Comparison of ENCODE assay signal across 8 mouse cellular contexts in genomic region chrX:159321342-159321741, GRCm38 (mm10). TPM values are rescaled to one million over a fixed set of nuclear protein-coding genes. Genes with fewer than 3 reads are reported as not detected.
DNase-seq lines count a peak whose midpoint lies in the region; ATAC-seq lines count a peak whose summit lies in the region.

No protein-coding gene starts in this region.

- DNase-seq in midbrain, embryonic 10.5 days (ENCODE audit: low spot score) = peak; percentile 55
- peak; percentile 24 for DNase-seq in c-Kit-negative CD71-positive TER-119-positive erythroid progenitor cells, embryonic 14.5 days (ENCODE audit: low read depth, low spot score)
- DNase-seq in forebrain, embryonic 14.5 days (ENCODE audit: low spot score) = peak; percentile 71
- DNase-seq in hindbrain, embryonic 14.5 days (ENCODE audit: low spot score) = peak; percentile 77
- peak; percentile 57 to 72 for DNase-seq in left cerebral cortex, postnatal 25 days (ENCODE audit: low spot score in 2 of 2)
- DNase-seq in ovary, postnatal 36 days (ENCODE audit: low spot score) = peak; percentile 41
- DNase-seq in thymus, postnatal 25 days = peak; percentile 37

- intact Hi-C loops in left cerebral cortex, postnatal 25 days (cut with DNase I) = no loop called here

- WGBS in midbrain, embryonic 10.5 days = 26% methylated on average over 8 of the region's 8 CpGs
- WGBS in midbrain, embryonic 15.5 days = 29% methylated on average over 8 of the region's 8 CpGs
- 33% methylated on average over 8 of the region's 8 CpGs for WGBS in forebrain, embryonic 14.5 days
- 28% methylated on average over 8 of the region's 8 CpGs for WGBS in hindbrain, embryonic 14.5 days

- no peak overlapping the region for H3K4me2 ChIP-seq in midbrain, embryonic 15.5 days
- no peak overlapping the region for H3K4me2 ChIP-seq in forebrain, embryonic 14.5 days (ENCODE audit: low read length)
- H3K4me2 ChIP-seq in hindbrain, embryonic 14.5 days (replicated peaks) = no peak overlapping the region

- peaks cover 2% of the 10 kb centered on the region; the same call in 1 of the 2 replicates for H3K27me3 ChIP-seq in midbrain, embryonic 10.5 days (ENCODE audit: low read depth, poor library complexity, severe bottlenecking)
- no peaks in the 10 kb centered on the region for H3K27me3 ChIP-seq in midbrain, embryonic 15.5 days (replicated peaks)
- no peaks in the 10 kb centered on the region for H3K27me3 ChIP-seq in forebrain, embryonic 14.5 days (replicated peaks; ENCODE audit: control insufficient read depth, insufficient read depth, low read length)
- H3K27me3 ChIP-seq in hindbrain, embryonic 14.5 days (ENCODE audit: control insufficient read depth, insufficient read depth, low read length) = no peaks in the 10 kb centered on the region

- no peaks in the 10 kb centered on the region for H3K9me3 ChIP-seq in midbrain, embryonic 10.5 days (replicated peaks)
- H3K9me3 ChIP-seq in midbrain, embryonic 15.5 days = no peaks in the 10 kb centered on the region
- no peaks in the 10 kb centered on the region for H3K9me3 ChIP-seq in forebrain, embryonic 14.5 days (replicated peaks; ENCODE audit: control insufficient read depth, low read length)
- no peaks in the 10 kb centered on the region for H3K9me3 ChIP-seq in hindbrain, embryonic 14.5 days (ENCODE audit: control insufficient read depth, low read length)

- no peak overlapping the region for H3K27ac ChIP-seq in midbrain, embryonic 10.5 days (replicated peaks)
- H3K27ac ChIP-seq in midbrain, embryonic 15.5 days = no peak overlapping the region
- no peak overlapping the region for H3K27ac ChIP-seq in forebrain, embryonic 14.5 days (ENCODE audit: low read depth, low read length)
- no peak overlapping the region for H3K27ac ChIP-seq in hindbrain, embryonic 14.5 days

- H3K9ac ChIP-seq in midbrain, embryonic 15.5 days = no peak overlapping the region
- no peak overlapping the region for H3K9ac ChIP-seq in forebrain, embryonic 14.5 days (ENCODE audit: low read length)
- H3K9ac ChIP-seq in hindbrain, embryonic 14.5 days = no peak overlapping the region

- no peak for ATAC-seq in midbrain, embryonic 15.5 days (replicated peaks)
- ATAC-seq in forebrain, embryonic 14.5 days = peak; percentile 48; the same call in 1 of the 2 replicates
- ATAC-seq in hindbrain, embryonic 14.5 days (ENCODE audit: low FRiP score) = no peak; the same call in 1 of the 2 replicates

- H3K4me1 ChIP-seq in midbrain, embryonic 10.5 days = no peaks in the 10 kb centered on the region
- H3K4me1 ChIP-seq in midbrain, embryonic 15.5 days = no peaks in the 10 kb centered on the region
- no peaks in the 10 kb centered on the region for H3K4me1 ChIP-seq in forebrain, embryonic 14.5 days (ENCODE audit: control insufficient read depth, insufficient read depth, low read length)
- H3K4me1 ChIP-seq in hindbrain, embryonic 14.5 days (replicated peaks; ENCODE audit: control insufficient read depth, insufficient read depth, low read length) = no peaks in the 10 kb centered on the region

- H3K4me3 ChIP-seq in midbrain, embryonic 10.5 days = no peak overlapping the region
- no peak overlapping the region for H3K4me3 ChIP-seq in midbrain, embryonic 15.5 days
- no peak overlapping the region for H3K4me3 ChIP-seq in forebrain, embryonic 14.5 days (ENCODE audit: low read depth, low read length)
- H3K4me3 ChIP-seq in hindbrain, embryonic 14.5 days (replicated peaks; ENCODE audit: low read length) = no peak overlapping the region

- H3K36me3 ChIP-seq in midbrain, embryonic 10.5 days = peaks cover 8% of the 10 kb centered on the region; the same call in 1 of the 2 replicates
- no peaks in the 10 kb centered on the region for H3K36me3 ChIP-seq in midbrain, embryonic 15.5 days (replicated peaks)
- H3K36me3 ChIP-seq in forebrain, embryonic 14.5 days (ENCODE audit: control insufficient read depth, insufficient read depth, low read length) = no peaks in the 10 kb centered on the region
- H3K36me3 ChIP-seq in hindbrain, embryonic 14.5 days (replicated peaks; ENCODE audit: control insufficient read depth, insufficient read depth) = no peaks in the 10 kb centered on the region

RNA-seq across cellular contexts. Expression of gene Eif1ax, which starts 50.6 kb away (rescaled TPM):
- polyA plus RNA-seq in midbrain, embryonic 10.5 days (2016; fragmentation: Nextera tagmentation; extraction: Ambion mirVana) = 153 and 179 TPM in 2 replicates
- 78.8 and 87.7 TPM in 2 replicates for polyA plus RNA-seq in midbrain, embryonic 15.5 days (2015; fragmentation: Nextera tagmentation; extraction: Ambion mirVana)
- 114 and 123 TPM in 2 replicates for polyA plus RNA-seq in forebrain, embryonic 14.5 days (2014; fragmentation: Nextera tagmentation; extraction: Ambion mirVana)
- 109 and 116 TPM in 2 replicates for polyA plus RNA-seq in hindbrain, embryonic 14.5 days (2014; fragmentation: Nextera tagmentation; extraction: Ambion mirVana)
- total RNA-seq in left cerebral cortex, postnatal 25 days (2021) = 100 to 1,000 TPM; 131 to 138 TPM

Comparison
In these comparisons a context has a peak if more than half of its experiments do, and no peak if none do; other contexts are left out.
1. DNase-seq: peak in every context shown above with its lines; median percentile 77 in hindbrain, embryonic 14.5 days; 71 in forebrain, embryonic 14.5 days; 64 in left cerebral cortex, postnatal 25 days; 55 in midbrain, embryonic 10.5 days; 41 in ovary, postnatal 36 days; 37 in thymus, postnatal 25 days; 24 in c-Kit-negative CD71-positive TER-119-positive erythroid progenitor cells, embryonic 14.5 days.